Mouse (Mus musculus) heart, embryonic 14.5 days (tissue): ENCODE measurements around the gene Rngtt. TPM values are rescaled to one million over a fixed set of nuclear protein-coding genes. Genes with fewer than 3 reads are reported as not detected.
A peak's percentile ranks its signal among the peaks of the same experiment; 100 is the strongest.

Experiments
- ATAC-seq: fragments of 200-750 bp; cut with Nextera tagmentation; 2 replicates; pipeline ENCODE4 v1.8.0; 2017; ENCODE audit warnings: low read depth, moderate TSS enrichment; ENCODE audit not compliant: insufficient number of reproducible peaks, insufficient read depth, low FRiP score
- H3K27ac ChIP-seq, 2 experiments: fragments of 200-500 bp in 1 of 2; fragments of 300-500 bp in 1 of 2; sonication (generic) in 1 of 2; replicated peaks in 1 of 2; 2 replicates each; pipeline ENCODE4 v1.5.1; 2012 to 2014; ENCODE audit warnings: low read depth in 2 of 2, low read length in 2 of 2, control low read depth in 1 of 2, mild to moderate bottlenecking in 1 of 2, mixed read lengths in 1 of 2; ENCODE audit not compliant: control insufficient read depth in 1 of 2, insufficient read depth in 1 of 2
- H3K27me3 ChIP-seq: fragments of 300-500 bp; sonication (generic); 2 replicates; pipeline ENCODE4 v1.6.1; 2014; ENCODE audit warnings: mild to moderate bottlenecking, low read length, control low read depth; ENCODE audit not compliant: control insufficient read depth, insufficient read depth
- H3K36me3 ChIP-seq: fragments of 300-500 bp; sonication (generic); 2 replicates; pipeline ENCODE4 v1.6.1; 2014; ENCODE audit warnings: mild to moderate bottlenecking, control low read depth, low read length, mixed read lengths; ENCODE audit not compliant: control insufficient read depth, insufficient read depth
- H3K4me1 ChIP-seq, 2 experiments: fragments of 200-500 bp in 1 of 2; fragments of 300-500 bp in 1 of 2; sonication (generic) in 1 of 2; 2 replicates each; pipeline ENCODE4 v1.6.1; 2012 to 2014; ENCODE audit warnings: low read length in 2 of 2, control low read depth in 1 of 2, mixed read lengths in 1 of 2; ENCODE audit not compliant: control insufficient read depth in 2 of 2, insufficient read depth in 2 of 2
- H3K4me2 ChIP-seq: fragments of 300-500 bp; sonication (generic); 2 replicates; pipeline ENCODE4 v1.6.1; 2014; ENCODE audit warnings: mild to moderate bottlenecking, low read length
- H3K4me3 ChIP-seq, 2 experiments: fragments of 200-500 bp in 1 of 2; fragments of 300-500 bp in 1 of 2; sonication (generic) in 1 of 2; 2 replicates each; pipeline ENCODE4 v1.5.1; 2012 to 2014; ENCODE audit warnings: low read length in 2 of 2, mild to moderate bottlenecking in 2 of 2, control low read depth in 1 of 2, low read depth in 1 of 2, moderate library complexity in 1 of 2; ENCODE audit not compliant: control insufficient read depth in 1 of 2, insufficient read depth in 1 of 2
- H3K9ac ChIP-seq: fragments of 300-500 bp; sonication (generic); 2 replicates; pipeline ENCODE4 v1.6.1; 2014; ENCODE audit warnings: mild to moderate bottlenecking, low read length
- H3K9me3 ChIP-seq: fragments of 300-500 bp; sonication (generic); 2 replicates; pipeline ENCODE4 v1.6.1; 2016; ENCODE audit warnings: low read length, control low read depth; ENCODE audit not compliant: control insufficient read depth
- WGBS: fragments of 180-500 bp; shearing (Covaris S2); extraction: QIAGEN DNeasy Blood & Tissue Kit; methylation state at CpG from one replicate; pipeline ENCODE4 v1.1.7; 2014; 5-methylcytosine and 5-hydroxymethylcytosine counted together
- polyA plus RNA-seq: library from polyadenylated mRNA; unstranded; fragments of >200 nt; fragmentation: Nextera tagmentation; extraction: Ambion mirVana; gene quantifications from 2 replicates; pipeline ENCODE4 v1.2.1, GENCODE M21; 2014

Gene Rngtt
- polyA plus RNA-seq, 1 experiment from 2014 or later, result 14.2 TPM

DNA sequence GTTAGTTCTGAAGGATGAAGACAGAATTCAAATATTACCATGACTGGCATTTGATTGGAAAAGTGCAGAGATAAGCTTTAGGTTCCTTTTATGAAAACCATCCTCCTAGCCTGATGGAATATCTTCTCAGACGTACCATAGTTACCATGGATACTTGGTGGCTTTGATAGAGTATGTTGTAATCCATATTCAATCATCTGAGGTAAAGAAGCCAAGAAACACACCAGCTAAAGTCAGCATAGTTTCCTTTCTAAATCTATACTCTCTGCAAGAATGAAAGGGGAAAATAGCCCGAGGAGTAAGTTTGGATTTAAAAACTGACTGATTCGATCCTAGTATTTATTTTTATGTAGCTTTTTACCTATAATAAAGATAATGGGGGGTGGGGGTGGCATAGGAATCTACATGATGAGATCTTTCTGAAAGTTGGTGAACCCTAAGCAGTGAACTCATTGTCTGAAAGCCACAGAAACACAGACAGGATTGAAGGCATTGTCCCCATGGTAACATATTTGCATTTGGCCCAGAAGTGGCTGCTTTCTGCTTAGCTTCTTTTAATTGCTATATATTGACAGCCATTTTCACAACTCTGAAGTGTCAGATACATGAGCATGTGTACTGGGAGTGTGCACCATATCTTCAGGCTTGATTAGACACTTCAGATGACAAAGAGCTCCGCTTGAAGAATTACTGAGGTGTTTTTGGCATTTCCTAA, 188.2 kb downstream of the Rngtt start:
- no peak overlapping the region for H3K9ac ChIP-seq
- H3K27ac ChIP-seq, result no peak overlapping the region
- H3K4me2 ChIP-seq, result no peak overlapping the region
- H3K4me1 ChIP-seq, result peaks cover 0 to 12% of the 10 kb centered on the region in 2 experiments
- 74% methylated on average over 4 of the region's 4 CpGs for WGBS
- peaks cover 28% of the 10 kb centered on the region for H3K27me3 ChIP-seq
- no peaks in the 10 kb centered on the region for H3K9me3 ChIP-seq
- H3K4me3 ChIP-seq, result no peak overlapping the region
- H3K36me3 ChIP-seq, result peaks cover 9% of the 10 kb centered on the region; the same call in 1 of the 2 replicates
- ATAC-seq, result no peak

DNA sequence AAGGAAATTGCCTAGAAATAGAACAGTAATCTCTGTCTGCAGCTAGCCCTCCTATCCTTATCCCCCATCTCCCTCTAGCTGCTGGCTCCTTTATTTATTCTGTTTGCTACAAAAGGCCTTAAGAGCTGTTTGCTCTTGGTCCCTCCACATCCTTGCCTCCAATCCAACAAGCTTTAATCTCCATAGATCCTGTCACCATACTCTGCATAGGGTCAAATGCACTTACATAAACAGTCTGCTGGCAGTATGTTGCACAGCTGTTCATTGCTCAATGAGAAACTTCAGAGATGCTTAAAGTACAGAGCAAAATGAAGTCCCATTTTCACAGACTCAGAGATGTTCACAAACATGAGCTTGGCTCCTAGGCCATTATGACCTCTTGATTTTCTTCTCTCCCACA, 196.5 kb downstream of the Rngtt start:
- H3K4me2 ChIP-seq, result no peak overlapping the region
- no peak overlapping the region for H3K4me3 ChIP-seq
- H3K9me3 ChIP-seq, result no peaks in the 10 kb centered on the region
- no peak overlapping the region for H3K9ac ChIP-seq
- no peak for ATAC-seq
- 0 out of 2 replicates have a peak, but pooled peaks cover 9% of the 10 kb centered on the region for H3K36me3 ChIP-seq
- peaks cover 59% of the 10 kb centered on the region for H3K27me3 ChIP-seq
- no peak overlapping the region for H3K27ac ChIP-seq
- H3K4me1 ChIP-seq, result peaks cover 13 to 15% of the 10 kb centered on the region in 2 experiments

DNA sequence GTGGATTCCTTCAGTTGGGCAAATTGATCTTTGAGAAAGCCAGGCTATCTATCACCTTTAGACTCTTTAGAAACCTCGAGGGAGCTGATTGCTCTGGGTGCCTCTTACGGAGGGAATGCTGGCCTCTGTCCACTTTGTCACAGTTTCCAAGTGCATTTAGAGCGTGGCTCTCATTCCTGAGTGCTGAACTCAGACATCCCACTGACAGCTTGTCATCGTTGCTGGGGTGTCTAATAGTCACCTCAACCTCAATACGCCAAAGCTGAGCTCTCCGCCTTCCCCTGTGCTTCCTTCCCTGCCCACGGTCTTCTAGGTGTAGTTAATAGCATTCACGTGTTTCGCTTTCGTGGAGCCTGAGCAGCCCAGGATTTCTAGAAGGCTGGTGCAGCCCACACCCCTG, 200.4 kb downstream of the Rngtt start:
- Histone ChIP-seq H3K36me3 (no peaks in the 10 kb centered on the region), H3K9ac (no peak overlapping the region), H3K9me3 (no peaks in the 10 kb centered on the region), H3K4me2 (peak overlapping the region; percentile 53), H3K27me3 (peaks cover 67% of the 10 kb centered on the region), H3K4me3 (peak overlapping the region in 1 of 2 experiments; percentile 1; a peak in 1 of 4 replicates), H3K4me1 (peaks cover 13 to 15% of the 10 kb centered on the region in 2 experiments), H3K27ac (no peak overlapping the region)
- 26% methylated on average over 10 of the region's 10 CpGs for WGBS
- peak; percentile 54; the same call in 1 of the 2 replicates for ATAC-seq

DNA sequence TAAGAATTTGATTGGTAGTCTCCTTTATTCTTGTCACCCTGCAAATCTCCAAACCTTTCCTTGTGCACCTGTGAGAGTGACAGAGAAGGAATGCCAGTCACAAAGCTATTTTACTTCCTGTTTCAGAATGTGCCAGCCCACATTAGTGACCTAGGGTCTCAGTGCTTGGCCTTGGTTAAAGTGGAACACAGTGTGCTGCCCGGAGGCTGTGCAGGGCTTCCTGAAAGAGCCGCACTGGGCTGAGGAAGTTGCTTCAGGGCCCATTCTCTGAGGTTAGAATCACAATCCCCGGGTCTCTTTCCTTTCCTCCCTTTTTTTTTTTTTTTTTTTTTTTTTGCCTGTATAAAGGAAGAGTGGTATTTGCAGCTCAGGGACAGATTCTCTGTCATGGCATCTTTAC, 203.3 kb downstream of the Rngtt start:
- Histone ChIP-seq H3K4me2 (no peak overlapping the region), H3K27ac (no peak overlapping the region), H3K36me3 (no peaks in the 10 kb centered on the region), H3K9me3 (peaks cover 6% of the 10 kb centered on the region), H3K4me1 (peaks cover 13 to 15% of the 10 kb centered on the region in 2 experiments), H3K4me3 (no peak overlapping the region), H3K9ac (no peak overlapping the region), H3K27me3 (peaks cover 60% of the 10 kb centered on the region)
- WGBS, result 71% methylated on average over 3 of the region's 3 CpGs
- no peak for ATAC-seq

DNA sequence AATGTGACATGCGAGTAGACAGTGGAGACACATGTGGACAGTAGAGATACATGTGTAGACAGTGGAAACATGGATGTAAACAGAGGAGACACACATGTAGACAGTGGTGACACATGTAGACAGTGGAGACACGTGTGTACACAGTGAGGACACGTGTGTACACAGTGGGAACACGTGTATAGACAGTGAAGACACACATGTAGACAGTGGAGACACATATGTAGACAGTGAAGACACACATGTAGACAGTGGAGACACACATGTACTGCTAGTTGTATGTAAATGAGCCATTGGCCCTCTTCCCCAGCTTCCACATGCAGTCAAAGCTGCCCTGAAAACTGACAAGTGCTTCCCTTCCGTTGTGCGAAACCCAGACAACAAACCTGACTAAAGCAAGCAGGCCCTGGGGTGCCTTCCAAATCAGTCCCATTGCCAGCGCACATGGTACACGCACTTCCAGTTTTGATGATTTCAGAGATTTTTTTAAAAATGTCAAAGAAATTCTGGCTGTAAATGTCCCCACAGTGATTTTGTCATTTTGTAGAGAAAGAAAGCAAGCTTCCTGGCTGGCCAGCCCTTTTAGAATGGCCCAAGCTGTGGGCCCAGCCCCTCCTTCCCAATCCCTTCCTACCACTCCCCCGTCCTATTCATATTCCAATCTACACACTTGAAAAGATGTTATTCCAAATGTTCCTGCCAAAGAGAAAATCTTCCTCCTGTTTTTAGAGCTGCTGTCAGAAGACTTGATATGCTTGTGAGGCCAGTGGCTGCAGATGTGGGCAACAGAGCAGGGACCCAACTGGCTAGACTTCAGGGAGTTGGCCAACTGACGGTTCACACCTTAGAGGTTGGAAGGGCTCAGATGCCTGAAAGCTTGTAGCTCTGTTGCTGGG, 204.2 kb downstream of the Rngtt start:
- 85% methylated on average over 10 of the region's 10 CpGs for WGBS

DNA sequence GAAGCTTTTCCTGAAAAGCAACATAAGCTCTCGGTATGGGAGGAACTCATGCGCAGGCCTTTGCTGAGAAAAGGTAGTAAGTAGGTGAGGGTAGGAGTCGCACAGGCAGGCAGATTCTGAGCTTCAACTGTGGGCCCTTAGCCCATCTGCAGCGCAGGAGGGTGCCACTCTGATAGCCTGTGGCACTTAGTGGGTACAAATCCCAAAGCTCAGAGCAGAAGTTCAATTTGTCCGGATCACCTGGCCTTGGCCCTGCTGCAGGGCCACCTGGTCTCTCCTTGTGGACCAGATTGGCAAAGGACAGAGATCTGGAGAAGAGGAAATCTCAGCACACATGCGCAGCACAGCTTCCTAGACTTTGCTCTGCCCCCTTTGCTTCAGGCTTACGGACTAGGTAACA, 210.1 kb downstream of the Rngtt start:
- WGBS, result 79% methylated on average over 7 of the region's 7 CpGs

More for the DNA sequence above, 204.2 kb downstream of the Rngtt start:
- Histone ChIP-seq H3K27ac (no peak overlapping the region), H3K4me3 (no peak overlapping the region), H3K27me3 (peaks cover 66% of the 10 kb centered on the region), H3K9me3 (peaks cover 6% of the 10 kb centered on the region), H3K4me1 (peaks cover 10 to 13% of the 10 kb centered on the region in 2 experiments), H3K36me3 (no peaks in the 10 kb centered on the region), H3K9ac (no peak overlapping the region), H3K4me2 (no peak overlapping the region)
- ATAC-seq, result no peak

DNA sequence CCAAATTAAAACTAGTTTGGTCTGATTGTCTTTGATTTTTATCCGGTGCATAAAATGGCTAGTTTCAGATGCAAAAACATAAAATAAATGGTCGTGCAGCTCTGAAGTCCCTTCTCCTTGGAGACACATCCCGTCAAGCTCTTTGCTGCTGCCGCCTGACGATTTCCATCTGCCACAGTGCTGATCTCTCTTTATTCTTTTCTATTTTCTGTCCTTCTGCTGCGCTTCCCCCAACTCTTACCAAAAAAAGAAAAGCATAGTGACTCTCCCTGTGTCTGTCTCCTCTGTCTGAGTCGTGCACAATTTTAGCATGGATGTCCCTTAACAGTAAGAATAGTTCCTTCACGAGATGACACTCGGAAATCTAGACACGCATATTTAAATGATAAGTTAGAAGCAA, 210.8 kb downstream of the Rngtt start:
- no peaks in the 10 kb centered on the region for H3K4me1 ChIP-seq
- no peak for ATAC-seq

More for the DNA sequence above, 210.1 kb downstream of the Rngtt start:
- Histone ChIP-seq H3K27ac (no peak overlapping the region), H3K4me2 (no peak overlapping the region), H3K4me3 (no peak overlapping the region), H3K4me1 (no peaks in the 10 kb centered on the region), H3K36me3 (no peaks in the 10 kb centered on the region), H3K9me3 (peaks cover 14% of the 10 kb centered on the region), H3K27me3 (peaks cover 59% of the 10 kb centered on the region), H3K9ac (no peak overlapping the region)
- ATAC-seq, result no peak

More for the DNA sequence above, 210.8 kb downstream of the Rngtt start:
- H3K27me3 ChIP-seq, result peaks cover 57% of the 10 kb centered on the region
- H3K9me3 ChIP-seq, result peaks cover 14% of the 10 kb centered on the region
- WGBS, result 61% methylated on average over 10 of the region's 10 CpGs
- H3K4me2 ChIP-seq, result no peak overlapping the region
- H3K9ac ChIP-seq, result no peak overlapping the region
- H3K4me3 ChIP-seq, result no peak overlapping the region
- no peaks in the 10 kb centered on the region for H3K36me3 ChIP-seq
- no peak overlapping the region for H3K27ac ChIP-seq
